Mouse (Mus musculus) midbrain, embryonic 15.5 days (tissue): ENCODE data around the gene Sh3tc1. TPM values are rescaled to one million over a fixed set of nuclear protein-coding genes. Genes with fewer than 3 reads are reported as not detected.

Experiments used
- ATAC-seq: fragments of 200-750 bp; cut with Nextera tagmentation; replicated peaks from 2 replicates; pipeline ENCODE4 v1.8.0; 2017; ENCODE audit warnings: moderate TSS enrichment
- H3K27ac ChIP-seq: fragments of 300-500 bp; sonication (generic); 2 replicates; pipeline ENCODE4 v1.5.1; 2015; ENCODE audit warnings: mild to moderate bottlenecking, inconsistent platforms
- H3K27me3 ChIP-seq: fragments of 300-500 bp; sonication (generic); replicated peaks from 2 replicates; pipeline ENCODE4 v1.6.1; 2015; ENCODE audit warnings: inconsistent platforms
- H3K36me3 ChIP-seq: fragments of 300-500 bp; sonication (generic); replicated peaks from 2 replicates; pipeline ENCODE4 v1.6.1; 2015; ENCODE audit warnings: inconsistent platforms
- H3K4me1 ChIP-seq: fragments of 300-500 bp; sonication (generic); 2 replicates; pipeline ENCODE4 v1.6.1; 2015; ENCODE audit warnings: inconsistent platforms
- H3K4me2 ChIP-seq: fragments of 300-500 bp; sonication (generic); 2 replicates; pipeline ENCODE4 v1.6.1; 2015; ENCODE audit warnings: inconsistent platforms, mild to moderate bottlenecking, moderate library complexity
- H3K4me3 ChIP-seq: fragments of 300-500 bp; sonication (generic); 2 replicates; pipeline ENCODE4 v1.5.1; 2015; ENCODE audit warnings: mild to moderate bottlenecking, inconsistent platforms
- H3K9ac ChIP-seq: fragments of 300-500 bp; sonication (generic); 2 replicates; pipeline ENCODE4 v1.6.1; 2015; ENCODE audit warnings: mild to moderate bottlenecking, inconsistent platforms
- H3K9me3 ChIP-seq: fragments of 300-500 bp; sonication (generic); 2 replicates; pipeline ENCODE4 v1.6.1; 2016; ENCODE audit warnings: inconsistent platforms
- WGBS: fragments of 180-500 bp; shearing (Covaris S2); methylation state at CpG from one replicate; pipeline ENCODE4 v1.1.7; 2015; ENCODE audit warnings: mixed read lengths; 5-methylcytosine and 5-hydroxymethylcytosine counted together
- polyA plus RNA-seq: library from polyadenylated mRNA; unstranded; fragments of >200 nt; fragmentation: Nextera tagmentation; extraction: Ambion mirVana; gene quantifications from 2 replicates; pipeline ENCODE4 v1.2.1, GENCODE M21; 2015

Sh3tc1 gene
- polyA plus RNA-seq, 1 experiment from 2014 or later: 2.5 TPM

- Histone ChIP-seq H3K27ac (no peak overlapping the region), H3K36me3 (no peaks in the 10 kb centered on the region), H3K4me3 (no peak overlapping the region), H3K9ac (no peak overlapping the region), H3K27me3 (no peaks in the 10 kb centered on the region), H3K4me1 (no peaks in the 10 kb centered on the region), H3K4me2 (no peak overlapping the region), H3K9me3 (no peaks in the 10 kb centered on the region)
- ATAC-seq: no peak
- 30% methylated on average over 4 of the region's 4 CpGs for WGBS
Measured at GRCm38 (mm10) chr5:35746910-35747309, 7.1 kb upstream of the Sh3tc1 start.

DNA sequence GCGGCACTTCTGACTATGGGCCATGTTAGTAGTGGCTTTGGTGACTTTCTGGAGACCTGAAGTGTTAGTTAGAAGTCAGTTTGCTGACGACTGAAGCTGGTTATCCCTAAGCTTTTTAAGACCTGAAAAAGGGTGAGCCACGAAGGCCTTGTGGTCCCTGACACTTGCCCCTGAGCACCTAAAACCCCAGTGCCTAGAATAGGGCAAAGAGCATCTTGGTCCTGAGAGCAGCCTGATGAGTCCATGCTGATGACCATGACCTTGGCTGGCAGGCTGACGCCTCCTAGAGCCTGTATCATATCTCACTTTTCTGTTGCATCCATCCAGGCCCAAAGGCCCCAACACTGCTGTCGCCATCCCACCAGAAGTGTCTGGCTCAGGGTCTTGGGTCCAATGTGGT, 5.6 kb upstream of the Sh3tc1 start:
- Histone ChIP-seq H3K36me3 (no peaks in the 10 kb centered on the region), H3K27ac (no peak overlapping the region), H3K9ac (no peak overlapping the region), H3K4me2 (no peak overlapping the region), H3K27me3 (0 out of 2 replicates have a peak, but pooled peaks cover 2% of the 10 kb centered on the region), H3K4me1 (no peaks in the 10 kb centered on the region), H3K9me3 (no peaks in the 10 kb centered on the region), H3K4me3 (no peak overlapping the region)
- no peak for ATAC-seq
- 84% methylated on average over 5 of the region's 5 CpGs for WGBS

DNA sequence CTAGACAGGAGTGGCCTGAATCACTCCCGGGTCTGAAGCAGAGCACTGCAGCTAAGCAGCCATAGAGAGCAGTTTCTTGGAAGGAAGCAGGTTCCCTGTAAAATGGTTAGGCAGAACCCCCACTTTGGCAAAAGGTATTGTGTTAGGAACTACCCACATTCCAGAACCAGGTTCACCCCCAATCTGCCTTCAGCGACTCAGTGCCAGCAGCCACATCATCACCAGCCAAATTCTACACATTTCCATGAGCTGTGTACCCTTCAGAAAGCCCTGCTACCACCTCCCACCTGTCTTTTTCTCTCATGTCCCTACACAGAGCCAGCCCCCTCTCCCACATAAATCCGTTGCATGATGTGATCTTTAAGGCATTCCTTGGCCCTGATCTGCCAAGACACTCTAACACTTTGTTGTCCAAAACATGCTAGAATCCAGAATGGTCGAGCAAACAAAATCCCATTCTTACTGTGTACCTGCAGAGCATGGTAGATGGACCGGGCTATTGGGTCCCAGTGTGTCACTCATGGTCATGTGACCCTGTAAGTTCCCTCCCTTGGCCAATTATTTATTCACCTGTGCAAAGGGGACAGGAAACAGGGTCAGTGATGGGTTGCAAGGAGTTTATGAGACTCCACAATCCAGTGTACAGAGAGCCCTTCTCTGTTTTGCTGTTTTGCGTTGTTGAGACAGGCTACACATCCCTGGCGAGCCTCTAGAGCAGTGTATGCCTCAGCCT, 4.4 kb upstream of the Sh3tc1 start:
- WGBS: 79% methylated on average over 7 of the region's 7 CpGs
- H3K36me3 ChIP-seq: no peaks in the 10 kb centered on the region
- no peak overlapping the region for H3K27ac ChIP-seq
- 0 out of 2 replicates have a peak, but pooled peaks cover 3% of the 10 kb centered on the region for H3K27me3 ChIP-seq
- ATAC-seq: no peak
- H3K4me1 ChIP-seq: no peaks in the 10 kb centered on the region
- no peak overlapping the region for H3K4me3 ChIP-seq
- no peak overlapping the region for H3K9ac ChIP-seq
- no peak overlapping the region for H3K4me2 ChIP-seq
- H3K9me3 ChIP-seq: no peaks in the 10 kb centered on the region

DNA sequence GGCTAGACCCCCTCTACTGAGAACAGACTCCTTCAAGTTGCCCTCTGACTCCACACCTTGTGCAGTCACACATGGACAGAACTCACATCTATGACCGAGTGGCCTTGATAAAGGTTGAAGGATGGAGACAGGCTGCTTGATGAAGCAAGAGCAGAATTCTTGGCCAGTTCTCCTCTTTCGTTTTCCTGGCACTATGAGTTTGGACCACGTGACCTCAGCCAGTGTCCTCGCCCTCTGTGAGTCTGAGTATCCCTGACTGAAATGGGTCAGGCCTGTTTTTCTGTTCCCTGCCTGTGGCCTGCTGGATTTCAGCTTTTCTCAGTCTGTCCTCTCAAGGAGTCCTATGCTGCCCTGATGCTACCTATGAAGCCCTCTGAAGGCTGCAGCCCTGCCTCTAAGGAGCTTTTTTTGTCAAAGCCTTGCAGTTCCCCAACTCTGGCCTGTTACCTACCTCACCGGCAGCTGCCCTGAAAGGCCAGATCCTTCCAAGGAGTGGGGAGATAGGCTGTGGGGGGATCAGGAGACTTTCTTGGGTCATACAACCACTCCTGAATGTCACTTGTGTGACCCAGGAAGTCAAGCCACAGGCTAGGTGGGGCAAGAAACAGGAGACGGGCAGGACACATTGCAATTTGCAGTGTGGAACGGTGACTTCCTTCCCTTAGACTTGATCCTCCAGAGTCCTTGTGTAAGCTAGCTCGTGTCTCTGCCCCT, 3.6 kb upstream of the Sh3tc1 start:
- H3K36me3 ChIP-seq: no peaks in the 10 kb centered on the region

GRCm38 (mm10) chr5:35741225-35741820, 1.5 kb upstream of the Sh3tc1 start:
- no peak for ATAC-seq
- H3K36me3 ChIP-seq: no peaks in the 10 kb centered on the region
- H3K27ac ChIP-seq: no peak overlapping the region
- no peak overlapping the region for H3K4me2 ChIP-seq
- H3K9me3 ChIP-seq: no peaks in the 10 kb centered on the region
- no peaks in the 10 kb centered on the region for H3K4me1 ChIP-seq
- WGBS: 51% methylated on average over 13 of the region's 13 CpGs
- 0 out of 2 replicates have a peak, but pooled peaks cover 3% of the 10 kb centered on the region for H3K27me3 ChIP-seq
- H3K9ac ChIP-seq: no peak overlapping the region
- no peak overlapping the region for H3K4me3 ChIP-seq

More for the DNA sequence above, 3.6 kb upstream of the Sh3tc1 start:
- ATAC-seq: no peak
- Histone ChIP-seq H3K4me1 (no peaks in the 10 kb centered on the region), H3K27me3 (0 out of 2 replicates have a peak, but pooled peaks cover 3% of the 10 kb centered on the region), H3K4me2 (no peak overlapping the region), H3K9me3 (no peaks in the 10 kb centered on the region), H3K9ac (no peak overlapping the region), H3K27ac (no peak overlapping the region), H3K4me3 (no peak overlapping the region)
- WGBS: 82% methylated on average over 8 of the region's 8 CpGs

DNA sequence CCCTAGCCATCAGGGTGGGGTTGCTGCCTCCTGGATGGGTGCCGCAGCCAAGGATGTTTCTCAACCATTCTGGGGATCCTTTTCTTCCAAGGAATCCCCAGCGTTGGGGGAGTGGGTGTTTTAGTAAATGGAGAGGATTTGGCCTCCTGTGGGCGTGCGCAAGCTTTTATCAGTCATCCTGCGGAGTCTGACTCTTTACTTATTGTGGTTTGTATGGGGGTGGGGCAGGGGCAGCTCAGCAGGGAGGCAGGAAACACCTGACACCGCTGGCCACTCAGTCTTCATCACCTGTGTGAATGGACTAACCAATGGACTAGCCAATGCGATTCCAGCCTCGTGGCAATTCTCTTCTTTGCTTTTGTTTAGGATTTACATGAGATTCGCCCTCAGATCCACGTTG, 929 bp upstream of the Sh3tc1 start:
- Histone ChIP-seq H3K4me3 (no peak overlapping the region), H3K9me3 (no peaks in the 10 kb centered on the region), H3K9ac (no peak overlapping the region), H3K27ac (no peak overlapping the region), H3K27me3 (0 out of 2 replicates have a peak, but pooled peaks cover 3% of the 10 kb centered on the region), H3K4me1 (no peaks in the 10 kb centered on the region), H3K4me2 (no peak overlapping the region), H3K36me3 (no peaks in the 10 kb centered on the region)
- no peak for ATAC-seq
- WGBS: 15% methylated on average over 10 of the region's 10 CpGs

- Histone ChIP-seq H3K4me3 (no peak overlapping the region), H3K4me1 (no peaks in the 10 kb centered on the region), H3K27ac (no peak overlapping the region), H3K9ac (no peak overlapping the region), H3K9me3 (no peaks in the 10 kb centered on the region), H3K36me3 (no peaks in the 10 kb centered on the region), H3K4me2 (no peak overlapping the region), H3K27me3 (0 out of 2 replicates have a peak, but pooled peaks cover 3% of the 10 kb centered on the region)
- ATAC-seq: no peak
- 79% methylated on average over 2 of the region's 2 CpGs for WGBS
Measured at GRCm38 (mm10) chr5:35739005-35739404, 782 bp downstream of the Sh3tc1 start.

DNA sequence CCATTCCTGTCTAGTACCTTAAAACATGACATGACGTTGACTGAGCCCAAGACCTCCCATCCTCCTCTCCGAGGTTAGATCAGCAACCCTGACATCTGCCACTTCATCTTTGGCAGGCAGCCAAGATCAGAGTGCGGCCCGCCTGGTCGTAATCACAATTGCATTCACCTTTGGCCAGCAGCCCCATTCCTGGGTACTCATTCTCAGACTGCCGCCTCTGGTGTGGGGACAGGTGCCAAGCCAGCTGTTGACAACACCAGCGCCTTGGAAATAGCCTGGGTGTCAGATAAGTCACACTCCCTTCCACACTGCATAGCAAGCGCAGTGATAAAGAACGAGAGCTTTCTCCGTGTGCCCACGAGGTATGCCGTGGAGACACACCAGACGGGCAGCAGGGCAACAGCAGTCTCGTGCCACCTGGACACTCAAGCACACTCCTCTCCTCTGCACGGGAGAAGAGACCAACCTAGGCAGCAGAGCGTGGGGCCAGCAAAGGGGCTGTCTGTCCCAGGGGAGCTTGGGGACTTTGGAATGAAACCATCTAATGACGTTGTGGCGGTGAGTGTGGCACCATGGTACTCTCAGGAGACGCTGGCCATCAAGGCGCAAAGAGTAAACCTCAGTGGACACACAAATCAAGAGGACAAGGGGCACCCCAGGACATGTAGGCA, 2.4 kb downstream of the Sh3tc1 start:
- no peaks in the 10 kb centered on the region for H3K4me1 ChIP-seq
- H3K4me2 ChIP-seq: no peak overlapping the region
- no peaks in the 10 kb centered on the region for H3K36me3 ChIP-seq
- 0 out of 2 replicates have a peak, but pooled peaks cover 3% of the 10 kb centered on the region for H3K27me3 ChIP-seq
- no peak overlapping the region for H3K9ac ChIP-seq
- H3K4me3 ChIP-seq: no peak overlapping the region
- no peaks in the 10 kb centered on the region for H3K9me3 ChIP-seq
- ATAC-seq: no peak
- no peak overlapping the region for H3K27ac ChIP-seq
- 77% methylated on average over 20 of the region's 20 CpGs for WGBS

DNA sequence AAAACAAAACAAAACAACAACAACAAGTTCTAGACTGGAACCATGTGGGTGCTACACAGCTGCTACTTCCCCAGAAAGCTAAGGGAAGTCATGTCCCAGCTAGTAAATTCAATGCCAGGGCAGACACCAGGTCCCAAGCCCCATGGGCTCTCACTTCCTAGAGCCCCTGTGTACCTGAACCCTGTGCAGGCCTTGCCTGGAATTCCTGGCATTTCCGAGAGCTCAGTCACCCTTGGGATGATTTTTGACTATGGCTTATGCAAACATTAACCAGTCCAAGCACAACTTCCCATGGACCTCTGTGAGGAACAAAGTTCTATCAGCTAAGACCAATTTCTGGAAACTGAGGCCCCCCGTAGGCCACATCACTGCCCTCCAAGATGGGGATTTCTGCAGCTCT, 6.3 kb downstream of the Sh3tc1 start:
- Histone ChIP-seq H3K4me3 (no peak overlapping the region), H3K4me1 (no peaks in the 10 kb centered on the region), H3K4me2 (no peak overlapping the region), H3K27ac (no peak overlapping the region), H3K9ac (no peak overlapping the region), H3K27me3 (no peaks in the 10 kb centered on the region), H3K9me3 (no peaks in the 10 kb centered on the region), H3K36me3 (no peaks in the 10 kb centered on the region)
- no peak for ATAC-seq
- WGBS: 89% methylated on average over 2 of the region's 2 CpGs

DNA sequence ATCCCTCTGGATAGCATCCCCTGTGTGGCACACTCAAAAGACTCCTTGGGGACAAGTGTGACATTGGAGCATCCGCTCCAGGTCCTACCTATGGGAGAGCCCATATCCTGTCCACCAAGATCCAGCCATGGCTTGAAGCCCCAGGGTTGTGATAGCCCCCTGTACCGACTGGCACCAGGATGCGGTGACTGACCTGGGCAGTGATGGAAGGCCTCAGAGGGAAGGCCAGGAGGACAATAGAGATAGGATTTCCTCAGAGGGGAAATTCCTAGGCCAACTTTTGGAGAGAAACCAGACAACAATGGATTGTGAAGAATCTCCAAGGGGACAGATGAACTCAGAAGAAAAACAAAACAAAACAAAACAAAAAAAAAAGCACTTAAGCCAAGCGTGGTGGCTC, 8.8 kb downstream of the Sh3tc1 start:
- no peak overlapping the region for H3K4me2 ChIP-seq
- no peak overlapping the region for H3K4me3 ChIP-seq
- ATAC-seq: no peak
- H3K9me3 ChIP-seq: no peaks in the 10 kb centered on the region
- no peak overlapping the region for H3K9ac ChIP-seq
- 92% methylated on average over 4 of the region's 4 CpGs for WGBS
- H3K27ac ChIP-seq: no peak overlapping the region
- H3K27me3 ChIP-seq: no peaks in the 10 kb centered on the region
- H3K4me1 ChIP-seq: no peaks in the 10 kb centered on the region
- no peaks in the 10 kb centered on the region for H3K36me3 ChIP-seq

- H3K9me3 ChIP-seq: no peaks in the 10 kb centered on the region
- H3K4me2 ChIP-seq: no peak overlapping the region
- H3K4me3 ChIP-seq: no peak overlapping the region
- H3K27ac ChIP-seq: no peak overlapping the region
- no peaks in the 10 kb centered on the region for H3K36me3 ChIP-seq
- 71% methylated on average over 1 of the region's 1 CpGs for WGBS
- no peak overlapping the region for H3K9ac ChIP-seq
- ATAC-seq: no peak
- no peaks in the 10 kb centered on the region for H3K27me3 ChIP-seq
- no peaks in the 10 kb centered on the region for H3K4me1 ChIP-seq
Measured at GRCm38 (mm10) chr5:35730552-35730951, 9.2 kb downstream of the Sh3tc1 start.

- 76% methylated on average over 3 of the region's 3 CpGs for WGBS
- Histone ChIP-seq H3K27me3 (no peaks in the 10 kb centered on the region), H3K4me2 (no peak overlapping the region), H3K4me3 (no peak overlapping the region), H3K27ac (no peak overlapping the region), H3K4me1 (no peaks in the 10 kb centered on the region), H3K9me3 (no peaks in the 10 kb centered on the region), H3K9ac (no peak overlapping the region), H3K36me3 (no peaks in the 10 kb centered on the region)
- ATAC-seq: no peak
Measured at GRCm38 (mm10) chr5:35729844-35730243, 9.9 kb downstream of the Sh3tc1 start.
